Mouse (Mus musculus): Measurements from ENCODE around the gene Rtn3.

The Rtn3 gene

DNA sequence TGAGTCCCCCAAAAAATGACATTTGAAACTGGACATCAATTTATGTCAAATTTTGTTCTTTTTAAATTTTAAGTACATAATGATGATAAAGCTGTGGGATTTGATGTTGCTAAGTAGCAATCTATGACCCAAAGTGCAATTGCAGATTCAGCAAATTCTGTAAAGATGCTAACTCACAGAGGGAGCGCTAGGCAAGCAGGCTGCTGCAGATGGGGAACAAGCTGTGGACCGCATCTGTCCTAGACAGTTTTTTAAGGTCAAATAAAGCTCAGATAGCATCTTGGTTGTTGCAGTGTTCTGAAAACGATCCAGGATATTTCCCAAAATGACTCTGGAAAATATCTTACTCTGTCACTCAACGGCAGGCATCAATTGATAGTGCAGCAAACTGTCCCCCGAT, 995 bp upstream of the Rtn3 start:
- DNase-seq, result no peak

DNA sequence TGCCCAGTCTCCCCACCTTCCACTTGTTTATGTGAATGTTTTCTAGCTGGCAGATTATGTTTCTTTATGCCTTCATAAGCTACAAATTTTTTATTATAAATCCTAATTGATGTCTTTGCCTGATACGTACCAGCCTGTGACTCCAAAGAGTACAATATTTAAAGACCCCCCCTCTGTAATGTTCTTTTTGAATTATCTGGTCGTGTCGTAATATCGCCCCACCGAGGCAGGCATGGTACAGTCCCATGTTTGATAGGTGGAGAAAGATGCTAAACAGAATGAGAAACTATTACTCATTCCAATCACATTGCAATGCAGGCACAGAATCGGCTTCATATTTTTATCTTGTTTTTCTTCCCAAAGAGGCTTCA, 416 bp upstream of the Rtn3 start:
- no peak for DNase-seq

DNA sequence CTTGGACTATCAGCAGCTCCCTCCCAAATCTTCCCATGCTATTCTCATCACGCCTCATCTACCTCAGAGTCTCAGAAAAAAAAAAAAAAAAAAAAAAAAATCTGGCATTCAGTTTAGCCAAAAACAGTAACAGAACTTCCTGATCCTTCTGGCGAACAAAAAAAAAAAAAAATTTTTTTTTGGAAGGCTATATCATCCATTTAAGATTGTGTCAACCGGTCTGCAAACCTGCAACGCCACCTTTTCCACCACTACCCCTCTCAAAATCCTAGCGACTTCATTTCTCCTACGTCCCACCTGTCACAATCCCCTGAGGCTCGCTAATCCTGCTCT, 849 bp downstream of the Rtn3 start:
- no peak for DNase-seq

DNA sequence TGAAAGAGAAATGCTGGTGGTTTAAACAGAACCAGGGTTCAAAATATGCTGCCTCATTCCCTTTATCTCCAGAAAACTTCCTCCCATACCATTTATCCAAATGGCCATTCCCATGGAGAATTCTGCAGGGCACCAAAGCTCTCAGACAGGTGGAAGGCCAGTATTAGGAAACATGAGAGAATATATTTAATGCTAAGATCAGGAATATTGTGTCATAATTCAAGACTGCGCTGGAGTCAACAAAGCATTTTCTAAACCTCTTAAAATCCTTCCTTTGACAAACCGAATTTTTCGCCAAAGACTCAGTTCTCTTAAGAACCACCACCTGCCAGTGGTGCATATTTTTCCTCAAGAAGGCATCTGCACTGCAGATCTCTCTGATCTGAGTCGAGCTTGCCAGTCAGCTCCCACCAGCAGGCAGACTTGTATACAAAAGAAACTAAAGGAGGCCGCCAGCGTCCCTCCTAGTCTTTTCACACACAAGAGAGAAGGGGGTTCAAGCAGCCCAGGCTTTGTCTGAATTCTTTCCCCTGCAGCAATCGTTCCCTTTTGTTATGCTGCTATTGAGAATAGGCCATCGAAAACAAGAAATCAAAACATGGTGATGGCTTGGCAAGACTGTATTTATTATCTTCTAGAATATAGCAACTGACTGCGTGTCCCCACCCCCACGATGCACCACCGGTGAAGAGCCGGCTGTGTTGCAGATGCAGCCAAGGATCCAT, 1.4 kb downstream of the Rtn3 start:
- peak; percentile 29 for DNase-seq

DNA sequence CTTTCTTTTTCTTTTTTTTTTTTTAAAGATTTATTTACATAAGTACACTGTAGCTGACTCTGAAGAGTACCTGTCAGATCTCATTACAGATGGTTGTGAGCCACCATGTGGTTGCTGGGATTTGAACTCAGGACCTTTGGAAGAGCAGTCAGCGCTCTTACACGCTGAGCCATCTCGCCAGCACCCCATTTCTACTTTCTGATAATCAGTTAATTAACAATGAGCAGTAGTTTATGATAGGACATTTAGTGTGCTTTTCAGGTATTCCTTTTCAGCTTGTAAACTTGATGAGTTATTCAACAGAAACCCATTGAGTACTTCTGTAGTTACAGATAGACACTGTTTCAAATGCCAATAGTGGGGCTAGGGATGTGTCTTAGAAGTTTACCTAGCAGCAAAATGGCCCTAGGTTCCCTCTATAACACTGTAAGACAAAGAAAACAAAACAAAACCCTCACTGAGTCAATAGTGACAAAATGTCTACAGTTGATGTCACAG, 3.3 kb downstream of the Rtn3 start:
- no peak for DNase-seq

DNA sequence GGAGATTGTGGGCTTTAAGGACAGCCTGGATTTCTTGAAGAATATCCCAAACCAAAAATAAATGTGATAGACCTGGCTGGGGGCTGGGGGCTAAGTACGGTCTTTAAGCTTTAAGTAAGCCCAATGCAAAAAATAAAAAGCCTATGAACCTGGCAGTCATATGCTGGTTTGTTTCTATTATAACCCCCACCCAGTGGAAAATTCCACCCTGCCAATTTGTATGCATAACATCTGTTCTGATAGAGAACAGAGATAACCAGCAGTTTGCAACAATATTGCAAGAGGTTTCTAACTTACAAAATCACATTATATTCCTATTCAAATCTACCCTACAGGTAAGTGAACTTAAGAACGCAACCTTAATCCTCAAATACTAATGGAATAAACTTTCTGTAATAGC, 12.4 kb downstream of the Rtn3 start:
- no peak for DNase-seq

DNA sequence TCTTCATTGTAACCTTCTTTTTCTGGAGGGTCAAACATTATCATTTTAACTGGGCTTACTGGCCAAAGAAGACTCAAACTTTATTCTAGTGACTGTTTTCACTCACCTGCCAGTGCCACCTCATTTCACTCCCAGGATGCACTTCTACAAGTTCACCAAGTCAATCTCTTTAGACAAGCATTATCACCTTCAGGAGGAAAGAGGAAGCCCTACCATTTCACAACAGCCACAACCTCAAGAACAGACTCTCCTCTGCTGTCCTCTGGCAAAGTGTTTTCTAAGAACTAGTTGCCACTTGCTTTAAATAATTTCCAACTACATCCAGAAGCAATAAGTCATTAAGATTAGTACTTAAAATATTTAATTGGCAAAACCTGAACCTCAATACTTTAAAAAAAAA, 15.2 kb downstream of the Rtn3 start:
- no peak for DNase-seq

DNA sequence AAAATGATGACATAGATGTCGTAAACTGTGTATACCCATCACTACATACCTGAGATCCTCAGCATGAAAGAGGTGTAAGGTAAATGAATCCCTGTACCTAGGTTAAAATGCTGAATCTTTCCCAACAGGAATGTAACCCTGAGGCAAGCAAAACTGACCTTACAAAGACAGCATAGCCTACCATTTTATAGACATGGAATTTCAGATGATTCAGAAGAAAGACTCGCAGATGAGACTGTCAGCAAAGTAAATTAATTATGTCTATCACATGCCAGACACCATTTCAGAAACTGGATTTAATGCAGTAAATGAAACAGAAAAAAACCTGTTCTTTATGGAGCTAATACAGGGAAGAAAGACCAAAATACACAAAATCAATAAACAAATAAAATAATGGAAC, 23.7 kb downstream of the Rtn3 start:
- DNase-seq, result no peak

DNA sequence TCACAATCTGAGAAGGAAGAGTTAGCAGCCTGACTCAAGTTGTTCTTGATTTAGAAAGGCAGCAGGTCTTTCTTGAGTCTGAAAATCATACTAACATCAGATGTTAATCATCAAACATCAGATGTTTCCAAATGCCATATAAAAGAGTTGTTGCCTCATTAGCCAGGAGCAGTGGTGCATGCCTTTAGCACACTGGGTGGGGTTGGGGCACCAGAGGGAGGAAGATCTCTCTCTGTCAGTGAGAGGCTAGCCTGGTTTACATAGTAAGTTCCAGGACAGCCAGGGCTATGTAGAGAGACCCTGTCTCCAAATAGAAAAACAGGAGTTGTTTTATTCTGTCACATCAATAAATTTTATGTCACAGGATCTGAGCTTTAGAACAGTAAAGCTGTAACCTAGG, 24.2 kb downstream of the Rtn3 start:
- DNase-seq, result no peak

DNA sequence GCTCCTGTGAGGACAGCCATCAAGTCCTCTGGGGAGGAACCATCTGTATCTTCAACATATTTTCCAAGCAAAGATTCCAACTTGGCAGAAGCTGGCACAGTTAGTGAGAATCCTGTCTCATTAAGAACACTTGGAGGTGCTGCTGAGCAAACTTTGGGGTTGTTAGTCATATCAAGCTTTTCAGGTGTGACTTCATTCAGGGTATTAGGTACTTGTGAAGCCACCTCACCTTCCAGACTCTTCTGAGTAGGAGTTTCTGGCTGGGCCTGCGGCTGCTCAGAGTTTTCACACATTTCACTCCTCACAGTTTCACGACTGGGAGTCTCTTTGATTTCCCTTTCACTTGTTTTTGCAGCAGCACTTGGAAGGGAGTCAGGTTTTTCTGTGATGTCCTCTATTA, 26.3 kb downstream of the Rtn3 start:
- DNase-seq, result no peak

DNA sequence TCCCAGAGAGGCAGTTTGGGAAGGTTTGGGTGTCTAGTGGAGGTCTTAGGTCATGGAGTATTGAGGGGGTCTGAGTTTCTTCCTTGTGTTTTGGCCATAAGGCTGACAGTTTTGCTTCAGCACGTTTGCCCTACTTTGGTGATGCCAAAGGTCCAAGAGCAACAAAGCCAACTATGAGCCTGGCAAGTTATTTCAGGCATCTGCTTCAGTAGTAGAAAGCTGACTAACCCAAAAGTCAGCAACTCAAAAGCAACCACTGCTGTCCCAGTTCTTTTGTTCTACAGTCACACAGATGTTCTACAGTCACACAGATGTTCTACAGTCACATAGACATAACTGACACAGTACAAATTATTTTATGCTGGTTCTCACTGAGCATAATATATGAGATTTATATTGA, 37.5 kb downstream of the Rtn3 start:
- no peak for DNase-seq

DNA sequence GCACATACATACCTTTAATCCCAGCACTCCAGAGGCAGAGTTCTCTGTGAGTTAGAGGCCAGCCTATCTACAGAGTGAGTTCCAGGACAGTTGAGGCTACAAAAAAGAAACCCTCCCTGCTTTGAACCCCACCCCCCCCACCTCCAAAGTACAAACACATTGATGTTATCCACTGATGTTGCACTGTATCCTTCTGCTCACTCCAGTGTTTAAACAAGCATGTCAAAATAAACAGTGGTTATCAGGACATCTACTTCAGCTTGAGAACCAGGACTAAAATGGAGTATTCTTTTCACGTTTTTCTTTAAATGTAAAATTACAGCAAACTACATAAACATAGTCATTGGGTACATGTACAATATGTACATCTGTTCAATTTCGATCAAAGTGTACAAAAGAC, 38.0 kb downstream of the Rtn3 start:
- no peak for DNase-seq

DNA sequence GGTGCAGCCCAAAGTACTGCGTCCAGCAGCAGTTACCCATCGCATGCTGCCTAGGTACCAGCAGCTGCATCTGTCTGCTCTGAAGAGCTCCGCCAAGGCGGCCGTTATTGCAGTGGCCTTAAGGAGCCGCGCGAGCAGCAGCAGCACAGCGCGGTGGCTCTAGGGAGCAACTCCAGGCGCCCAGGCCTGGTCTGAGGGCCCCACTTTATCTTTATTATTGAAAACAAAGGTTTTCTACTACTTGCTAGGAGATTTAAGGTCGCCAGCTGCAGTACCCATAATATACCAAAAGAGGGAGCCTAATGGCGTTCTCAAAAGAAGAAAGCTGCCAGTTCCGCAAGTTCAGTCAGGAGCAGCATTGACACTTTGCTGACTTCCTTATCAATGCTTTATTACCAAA, 41.6 kb downstream of the Rtn3 start:
- peak; percentile 59 for DNase-seq

DNA sequence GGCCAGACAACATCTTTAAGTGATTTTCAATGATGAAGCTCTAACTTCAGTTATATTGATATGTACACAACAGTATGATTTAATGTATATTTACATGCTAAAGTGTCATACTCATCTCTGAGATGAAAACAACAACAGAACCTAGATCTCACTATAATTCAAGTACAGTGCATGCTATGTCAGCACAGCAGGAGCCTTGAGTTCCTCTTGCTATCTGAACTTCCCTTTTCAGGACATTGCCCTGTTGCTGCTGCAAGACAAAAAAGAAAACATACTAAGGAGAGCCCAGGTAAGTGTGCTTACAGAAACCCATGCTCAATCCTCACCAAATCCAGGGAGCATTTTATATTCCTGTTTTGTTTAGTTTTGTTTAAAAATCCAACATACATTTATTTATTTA, 44.8 kb downstream of the Rtn3 start:
- no peak for DNase-seq

DNA sequence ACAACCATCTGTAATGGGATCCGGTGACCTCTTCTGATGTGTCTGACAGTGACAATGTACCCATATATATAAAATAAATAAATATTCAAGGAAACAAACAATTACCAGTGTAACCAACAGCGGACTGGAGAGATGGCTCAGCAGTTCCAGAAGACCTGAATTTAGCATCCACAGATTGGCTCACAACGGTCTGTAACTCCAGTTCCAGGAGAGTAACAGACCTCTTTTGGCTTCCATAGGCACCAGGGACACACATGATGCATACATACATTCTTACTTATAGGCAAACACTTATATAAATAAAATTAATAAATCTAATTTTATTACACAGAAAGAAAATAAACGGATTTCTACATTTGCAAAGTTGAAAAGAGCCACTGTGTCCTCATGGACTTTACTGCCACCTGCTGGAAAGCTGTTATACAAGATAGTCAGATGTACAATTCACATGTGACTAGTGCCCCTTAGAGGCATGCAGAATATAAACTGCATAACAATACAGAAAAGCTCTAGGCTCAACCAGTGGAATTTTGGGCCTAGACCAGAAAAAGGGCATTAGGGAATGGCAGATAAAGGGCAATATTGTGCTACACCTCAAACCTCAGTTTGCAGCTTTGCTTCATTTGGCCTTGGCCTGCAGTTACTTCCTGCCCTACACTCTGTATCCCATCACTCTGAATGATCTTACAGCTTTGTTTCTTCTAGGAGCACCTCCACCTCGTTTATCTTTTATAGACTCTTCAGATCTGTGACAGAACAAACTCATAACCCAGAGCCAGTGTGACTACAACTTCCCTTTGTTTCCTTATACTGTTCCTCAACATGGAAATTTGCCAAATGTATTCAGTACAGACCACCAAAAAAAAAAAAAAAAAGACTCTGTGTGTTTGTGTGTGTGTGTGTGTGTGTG, 46.8 kb downstream of the Rtn3 start:
- DNase-seq, result peak; percentile 33

DNA sequence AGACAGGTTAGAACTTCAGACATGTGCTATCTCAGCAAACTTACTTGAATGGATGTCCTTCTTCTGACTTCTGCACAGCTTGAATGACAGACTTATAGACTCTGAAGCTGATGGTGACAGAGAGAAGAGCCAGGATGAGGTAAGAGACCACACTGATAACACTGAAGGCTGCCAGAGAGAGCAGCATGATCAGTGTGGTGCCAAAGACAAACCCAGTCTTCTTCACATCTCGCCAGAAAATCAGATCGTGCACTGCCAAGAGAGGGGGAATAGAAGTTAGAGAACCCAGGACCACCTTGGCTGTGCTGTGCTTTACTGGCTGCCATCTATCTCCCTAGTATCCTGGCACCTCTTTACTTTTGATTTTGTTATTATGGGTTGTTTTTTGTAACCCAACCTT, 48.2 kb downstream of the Rtn3 start:
- DNase-seq, result no peak

DNA sequence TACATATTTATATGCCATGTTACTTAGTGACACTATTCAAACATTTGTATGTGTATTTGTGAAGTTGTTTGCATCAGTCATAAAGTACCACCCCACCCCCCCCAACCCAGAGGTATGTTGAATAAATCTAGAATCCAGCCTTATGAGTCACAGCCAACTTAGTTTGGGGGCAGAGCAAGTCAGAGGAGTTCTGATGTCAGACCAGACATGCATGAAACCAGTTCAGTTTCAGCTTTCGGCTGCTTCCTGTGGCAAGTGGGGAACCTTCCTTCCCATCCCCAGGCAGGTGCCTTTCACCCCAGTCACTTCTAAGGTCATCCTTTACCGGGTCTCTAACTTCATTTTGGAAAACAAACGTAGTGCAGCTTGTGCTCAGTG, 57.7 kb downstream of the Rtn3 start:
- no peak for DNase-seq

DNA sequence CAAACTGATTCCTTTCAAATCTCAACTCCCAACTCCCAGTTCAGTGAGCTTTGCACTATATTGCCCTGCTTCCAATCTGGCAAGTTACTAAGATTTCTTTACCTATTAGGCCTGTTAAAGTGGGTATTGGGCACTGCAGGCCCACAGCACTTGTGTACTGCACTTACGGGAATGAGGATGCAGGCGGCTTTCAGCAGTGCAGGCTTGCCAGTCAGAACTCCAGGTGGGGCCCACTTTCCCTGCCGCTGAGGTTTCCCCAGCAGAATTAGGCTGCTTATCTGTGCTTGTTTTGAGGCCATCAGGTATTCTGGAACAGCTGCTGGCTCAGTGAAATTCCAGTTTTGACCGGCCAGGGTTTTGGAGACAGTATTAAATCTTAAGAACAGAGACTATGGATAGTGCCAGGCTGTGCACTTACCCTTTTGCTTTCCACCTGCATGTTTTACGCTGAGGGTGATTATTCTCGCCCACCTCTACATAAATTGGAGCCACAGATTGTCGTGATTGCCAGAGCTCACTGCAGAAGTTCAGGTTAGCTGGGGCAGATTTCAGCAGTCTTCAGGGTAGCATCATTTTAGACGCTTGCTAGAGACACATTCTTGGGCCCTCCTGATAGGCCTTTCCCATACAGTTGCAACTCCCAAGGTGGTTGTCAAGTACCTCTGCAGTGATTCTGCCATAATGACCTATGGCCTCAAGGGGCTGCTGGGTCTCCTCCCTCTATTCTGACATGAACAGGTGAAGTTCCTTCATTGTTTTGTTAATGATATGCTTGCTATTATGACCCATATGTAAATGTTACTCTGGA, 58.3 kb downstream of the Rtn3 start:
- DNase-seq, result peak; percentile 7

DNA sequence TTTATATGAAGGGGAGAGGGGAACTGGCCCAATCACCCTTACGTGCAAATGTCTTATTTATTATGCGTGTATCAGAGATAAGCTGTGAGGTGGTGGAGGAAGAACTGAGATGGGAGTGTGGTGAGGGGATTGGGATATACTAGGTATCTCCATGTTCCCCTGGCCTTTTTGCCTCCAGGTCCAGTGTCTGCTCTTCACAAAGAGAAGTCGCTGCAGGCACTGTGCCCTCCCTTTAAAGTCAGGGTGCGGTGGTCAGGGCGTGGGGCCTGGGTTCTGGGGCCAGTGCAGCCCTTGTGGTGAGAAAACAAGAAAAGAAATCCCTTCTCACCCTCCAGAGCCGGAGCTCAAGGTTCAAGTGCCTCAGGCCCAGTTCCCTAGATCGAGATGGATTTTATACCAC, 59.0 kb downstream of the Rtn3 start:
- no peak for DNase-seq

DNA sequence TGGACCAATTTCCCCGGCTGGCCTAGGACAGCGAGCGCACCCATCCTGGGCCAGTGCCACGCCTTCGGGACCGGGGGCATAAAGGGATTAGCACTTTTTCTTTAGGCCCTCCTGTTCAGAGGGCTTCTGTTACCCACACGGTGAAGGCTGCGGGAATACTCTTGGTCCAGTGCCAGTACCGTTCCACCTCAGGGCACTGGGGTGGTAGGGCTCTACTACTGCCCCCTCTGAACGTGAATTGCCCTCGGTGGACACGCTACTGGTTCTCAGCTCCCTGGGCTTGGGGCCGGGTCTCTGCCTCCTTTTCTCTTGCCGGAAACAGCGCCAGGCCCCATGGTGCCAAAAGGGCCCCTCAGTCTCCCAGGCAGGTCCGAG, 59.4 kb downstream of the Rtn3 start:
- no peak for DNase-seq

DNA sequence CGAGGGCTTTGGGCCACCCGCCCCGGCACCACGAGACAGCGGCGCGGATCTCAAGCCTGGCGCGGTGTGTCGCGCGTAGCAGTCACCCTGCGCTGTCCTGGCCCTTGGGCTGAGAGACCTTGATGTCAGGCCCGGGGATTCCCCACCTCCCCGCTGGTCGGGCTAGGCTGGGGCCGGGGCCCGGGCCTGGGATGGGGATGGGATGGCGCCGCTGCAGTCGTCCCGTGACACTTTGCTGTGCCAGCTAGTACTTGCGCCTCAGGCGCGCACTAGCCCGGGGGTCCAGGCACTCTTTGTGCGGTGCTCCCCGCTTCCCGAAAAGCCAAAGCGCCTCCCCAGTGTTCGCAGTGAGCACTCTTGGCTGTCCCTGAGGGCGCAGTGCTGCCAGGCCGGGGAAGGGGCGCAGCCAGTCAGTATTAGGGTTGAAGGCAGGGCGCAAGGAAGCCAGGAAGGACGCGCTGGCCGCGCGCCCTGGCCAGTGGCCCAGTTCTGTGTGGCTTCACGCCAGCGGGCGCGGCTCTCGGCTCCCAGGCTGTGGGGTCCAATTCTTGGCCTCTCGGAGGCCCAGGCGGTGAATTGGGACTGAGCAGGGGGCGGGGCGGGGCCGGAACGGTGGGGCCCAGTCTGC, 59.9 kb downstream of the Rtn3 start:
- peak; percentile 96 for DNase-seq

DNA sequence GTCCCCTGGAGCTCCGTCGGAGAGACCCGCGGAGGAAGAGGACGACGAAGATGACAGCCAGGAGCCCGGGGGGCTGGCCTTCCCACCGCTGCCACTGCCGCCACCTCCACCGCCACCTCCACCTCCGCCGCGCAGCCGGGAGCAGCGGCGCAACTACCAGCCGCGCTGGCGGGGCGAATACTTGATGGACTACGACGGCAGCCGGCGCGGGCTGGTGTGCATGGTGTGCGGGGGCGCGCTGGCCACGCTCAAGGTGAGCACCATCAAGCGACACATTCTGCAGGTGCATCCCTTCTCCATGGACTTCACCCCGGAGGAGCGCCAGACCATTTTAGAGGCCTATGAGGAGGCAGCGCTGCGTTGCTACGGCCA, 60.4 kb downstream of the Rtn3 start:
- DNase-seq, result no peak

Measured in kidney, adult 18-20 months (tissue).